Mouse (Mus musculus): ENCODE measurements at regions not wholly inside any gene's neighbourhood (a gene's known extent, or its start where the extent isn't known, plus 50 kb on each side); places are given as distances from the start of the nearest gene placed in this dataset.

DNA sequence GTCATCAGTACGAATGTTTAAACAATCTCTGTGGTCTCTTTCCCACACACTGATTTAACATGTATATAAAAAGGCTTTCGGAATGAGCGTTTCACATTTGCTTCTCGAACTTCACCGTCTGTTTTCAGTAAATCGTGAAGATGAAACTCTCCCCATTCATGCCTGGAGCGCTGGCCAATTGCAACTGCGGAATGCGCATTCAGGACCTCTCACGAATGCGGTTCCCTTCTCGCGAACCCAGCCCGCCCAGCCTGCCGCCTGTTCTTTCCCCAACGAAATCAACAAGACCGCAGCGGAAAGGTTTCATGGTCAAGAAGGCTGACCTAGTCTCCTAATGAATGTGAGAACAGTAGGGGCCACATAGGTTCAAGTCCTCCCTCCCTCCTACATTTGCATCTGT, 204.4 kb downstream of the Msrb3 start:
- H3K79me3 ChIP-seq (ENCODE audit: low read depth): no peaks in the 10 kb centered on the region
- no peaks in the 10 kb centered on the region for H3K36me3 ChIP-seq (ENCODE audit: control insufficient read depth, insufficient read depth)
- H3K4me3 ChIP-seq (ENCODE audit: insufficient read depth, poor library complexity, severe bottlenecking): no peak overlapping the region
- TF ChIP-seq CEBPB (IDR thresholded peaks at IDR 0.05; ENCODE audit: low read depth) (no peak), CTCF (IDR thresholded peaks at IDR 0.05; ENCODE audit: control insufficient read depth, insufficient read depth, insufficient read length) (no peak), USF1 (IDR thresholded peaks at IDR 0.05; ENCODE audit: low read depth) (no peak), MYOG (IDR thresholded peaks at IDR 0.05; ENCODE audit: control insufficient read depth, extremely low read depth, insufficient read length) (no peak), MAX (IDR thresholded peaks at IDR 0.05) (no peak), MYOD1 (IDR thresholded peaks at IDR 0.05; ENCODE audit: control insufficient read depth, insufficient read length, low read depth) (no peak)
- H3K27me3 ChIP-seq (ENCODE audit: control insufficient read depth, insufficient read depth, insufficient read length): no peaks in the 10 kb centered on the region
- H3ac ChIP-seq (ENCODE audit: control insufficient read depth, insufficient read length, low read depth): no peak overlapping the region
- H3K79me2 ChIP-seq (ENCODE audit: control insufficient read depth, insufficient read depth): no peaks in the 10 kb centered on the region

DNA sequence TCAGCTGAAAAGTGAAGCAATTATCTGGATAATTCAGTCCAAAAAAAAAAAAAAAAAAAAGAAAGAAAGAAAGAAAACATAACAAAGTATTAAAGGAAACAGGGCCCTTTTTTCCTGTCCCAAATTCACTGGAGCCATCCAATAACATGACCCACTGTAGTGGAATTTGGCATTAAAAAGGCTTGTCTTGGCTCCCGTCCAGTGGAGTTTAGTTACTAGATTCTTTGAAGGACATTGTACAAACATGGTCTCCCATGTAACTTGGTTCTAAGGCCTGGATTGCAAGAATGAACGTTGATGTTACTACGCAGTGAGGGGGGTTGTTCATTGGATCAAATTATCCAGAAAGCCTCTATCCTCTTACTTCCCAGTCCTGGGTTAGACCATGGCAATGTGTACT, 207.4 kb downstream of the Msrb3 start:
- H3K4me3 ChIP-seq (ENCODE audit: insufficient read depth, poor library complexity, severe bottlenecking): no peak overlapping the region
- TF ChIP-seq CTCF (IDR thresholded peaks at IDR 0.05; ENCODE audit: control insufficient read depth, insufficient read depth, insufficient read length): no peak
- no peak for TF ChIP-seq CEBPB (IDR thresholded peaks at IDR 0.05; ENCODE audit: low read depth)
- no peak for TF ChIP-seq MYOD1 (IDR thresholded peaks at IDR 0.05; ENCODE audit: control insufficient read depth, insufficient read length, low read depth)
- TF ChIP-seq FOSL1 (IDR thresholded peaks at IDR 0.05; ENCODE audit: insufficient read depth, low read length, poor library complexity, severe bottlenecking): no peak
- no peak for TF ChIP-seq MYOG (IDR thresholded peaks at IDR 0.05; ENCODE audit: control insufficient read depth, extremely low read depth, insufficient read length)
- no peak for TF ChIP-seq USF1 (IDR thresholded peaks at IDR 0.05; ENCODE audit: low read depth)
- no peak for TF ChIP-seq MAX (IDR thresholded peaks at IDR 0.05)
- no peak overlapping the region for H3ac ChIP-seq (ENCODE audit: control insufficient read depth, insufficient read length, low read depth)
- H3K79me2 ChIP-seq (ENCODE audit: control insufficient read depth, insufficient read depth): no peaks in the 10 kb centered on the region
- H3K36me3 ChIP-seq (ENCODE audit: control insufficient read depth, insufficient read depth): no peaks in the 10 kb centered on the region
- no peaks in the 10 kb centered on the region for H3K27me3 ChIP-seq (ENCODE audit: control insufficient read depth, insufficient read depth, insufficient read length)
- H3K79me3 ChIP-seq (ENCODE audit: low read depth): no peaks in the 10 kb centered on the region

DNA sequence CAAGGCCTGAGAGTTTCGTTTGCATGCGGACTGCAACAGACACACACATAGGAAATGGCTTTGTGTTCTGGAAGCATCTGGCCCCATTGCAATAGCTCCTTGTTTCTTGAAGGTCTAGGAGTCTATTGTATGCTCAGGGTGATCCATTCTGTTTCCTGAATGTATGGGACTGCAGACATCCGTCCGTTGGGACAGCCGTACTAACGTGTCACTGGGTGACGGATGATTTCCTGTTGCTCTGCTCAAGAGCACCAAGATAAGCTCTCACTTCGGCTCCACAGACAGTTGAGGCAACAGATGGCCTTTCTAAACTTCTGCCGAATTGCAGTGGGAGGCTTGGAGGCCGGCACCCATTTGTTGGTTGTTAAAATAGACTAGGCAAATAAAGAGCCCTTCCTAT, 209.9 kb upstream of the Hmga2 start:
- TF ChIP-seq MYOG (IDR thresholded peaks at IDR 0.05; ENCODE audit: control insufficient read depth, extremely low read depth, insufficient read length): no peak
- TF ChIP-seq MYOD1 (IDR thresholded peaks at IDR 0.05; ENCODE audit: control insufficient read depth, insufficient read length, low read depth): no peak
- no peak for TF ChIP-seq FOSL1 (IDR thresholded peaks at IDR 0.05; ENCODE audit: insufficient read depth, low read length, poor library complexity, severe bottlenecking)
- TF ChIP-seq USF1 (IDR thresholded peaks at IDR 0.05; ENCODE audit: low read depth): no peak
- TF ChIP-seq CTCF (IDR thresholded peaks at IDR 0.05; ENCODE audit: control insufficient read depth, insufficient read depth, insufficient read length): no peak
- no peak for TF ChIP-seq MAX (IDR thresholded peaks at IDR 0.05)
- TF ChIP-seq CEBPB (IDR thresholded peaks at IDR 0.05; ENCODE audit: low read depth): no peak
- H3K79me2 ChIP-seq (ENCODE audit: control insufficient read depth, insufficient read depth): no peaks in the 10 kb centered on the region

DNA sequence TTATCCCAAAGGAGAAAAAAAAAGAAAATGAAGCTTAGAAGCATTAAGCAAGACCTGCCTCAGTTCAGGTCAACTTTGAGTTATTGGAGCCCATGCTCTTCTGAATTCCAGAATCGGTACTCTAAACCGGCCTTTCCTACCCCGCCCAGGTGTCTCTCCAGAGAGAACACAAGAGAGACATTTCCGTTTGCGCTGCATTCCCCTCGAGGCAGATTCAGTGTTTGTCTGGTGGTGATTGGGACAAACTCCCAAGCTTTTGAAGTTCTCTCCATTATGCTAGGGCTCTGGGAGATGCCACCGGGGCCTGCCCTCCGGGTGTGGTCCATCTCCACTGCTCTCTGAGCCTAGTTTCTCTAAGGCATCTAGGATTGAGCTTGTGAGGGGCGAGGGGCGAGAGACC, 205.8 kb upstream of the Hmga2 start:
- H3K27me3 ChIP-seq (ENCODE audit: control insufficient read depth, insufficient read depth, insufficient read length): no peaks in the 10 kb centered on the region
- no peaks in the 10 kb centered on the region for H3K79me2 ChIP-seq (ENCODE audit: control insufficient read depth, insufficient read depth)
- H3ac ChIP-seq (ENCODE audit: control insufficient read depth, insufficient read length, low read depth): no peak overlapping the region
- H3K4me3 ChIP-seq (ENCODE audit: insufficient read depth, poor library complexity, severe bottlenecking): no peak overlapping the region
- TF ChIP-seq USF1 (IDR thresholded peaks at IDR 0.05; ENCODE audit: low read depth) (no peak), MYOG (IDR thresholded peaks at IDR 0.05; ENCODE audit: control insufficient read depth, extremely low read depth, insufficient read length) (no peak), MAX (IDR thresholded peaks at IDR 0.05) (no peak), CTCF (IDR thresholded peaks at IDR 0.05; ENCODE audit: control insufficient read depth, insufficient read depth, insufficient read length) (no peak), MYOD1 (IDR thresholded peaks at IDR 0.05; ENCODE audit: control insufficient read depth, insufficient read length, low read depth) (no peak), FOSL1 (IDR thresholded peaks at IDR 0.05; ENCODE audit: insufficient read depth, low read length, poor library complexity, severe bottlenecking) (no peak), CEBPB (IDR thresholded peaks at IDR 0.05; ENCODE audit: low read depth) (no peak)
- H3K36me3 ChIP-seq (ENCODE audit: control insufficient read depth, insufficient read depth): no peaks in the 10 kb centered on the region
- H3K79me3 ChIP-seq (ENCODE audit: low read depth): no peaks in the 10 kb centered on the region

More for the DNA sequence above, 209.9 kb upstream of the Hmga2 start:
- Histone ChIP-seq H3K27me3 (ENCODE audit: control insufficient read depth, insufficient read depth, insufficient read length) (no peaks in the 10 kb centered on the region), H3ac (ENCODE audit: control insufficient read depth, insufficient read length, low read depth) (no peak overlapping the region), H3K4me3 (ENCODE audit: insufficient read depth, poor library complexity, severe bottlenecking) (no peak overlapping the region), H3K36me3 (ENCODE audit: control insufficient read depth, insufficient read depth) (no peaks in the 10 kb centered on the region), H3K79me3 (ENCODE audit: low read depth) (no peaks in the 10 kb centered on the region)

DNA sequence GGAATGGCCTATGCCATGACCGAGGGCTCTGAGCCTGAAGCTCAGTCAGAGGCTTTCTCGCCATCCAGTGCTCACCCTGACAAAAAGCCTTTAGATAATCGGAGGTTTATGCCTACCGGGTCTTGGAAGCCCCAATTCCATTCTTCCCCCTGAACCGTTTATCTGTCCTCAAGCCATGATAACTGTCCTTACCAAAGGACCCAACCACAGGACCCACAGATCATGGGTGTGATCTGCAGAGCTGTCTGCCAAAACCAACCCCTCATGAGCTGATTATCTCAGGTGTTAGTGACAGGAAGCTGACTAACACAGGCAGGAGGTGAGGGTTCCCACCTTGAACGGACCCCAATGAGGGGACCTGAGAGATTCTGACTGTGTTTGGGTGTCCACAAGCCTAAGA, 203.7 kb upstream of the Hmga2 start:
- no peaks in the 10 kb centered on the region for H3K79me3 ChIP-seq (ENCODE audit: low read depth)
- TF ChIP-seq CTCF (IDR thresholded peaks at IDR 0.05; ENCODE audit: control insufficient read depth, insufficient read depth, insufficient read length): no peak
- TF ChIP-seq MYOG (IDR thresholded peaks at IDR 0.05; ENCODE audit: control insufficient read depth, extremely low read depth, insufficient read length): no peak
- no peak for TF ChIP-seq USF1 (IDR thresholded peaks at IDR 0.05; ENCODE audit: low read depth)
- no peak for TF ChIP-seq MYOD1 (IDR thresholded peaks at IDR 0.05; ENCODE audit: control insufficient read depth, insufficient read length, low read depth)
- TF ChIP-seq FOSL1 (IDR thresholded peaks at IDR 0.05; ENCODE audit: insufficient read depth, low read length, poor library complexity, severe bottlenecking): no peak
- TF ChIP-seq CEBPB (IDR thresholded peaks at IDR 0.05; ENCODE audit: low read depth): no peak
- no peak for TF ChIP-seq MAX (IDR thresholded peaks at IDR 0.05)
- no peaks in the 10 kb centered on the region for H3K36me3 ChIP-seq (ENCODE audit: control insufficient read depth, insufficient read depth)
- no peak overlapping the region for H3ac ChIP-seq (ENCODE audit: control insufficient read depth, insufficient read length, low read depth)
- no peak overlapping the region for H3K4me3 ChIP-seq (ENCODE audit: insufficient read depth, poor library complexity, severe bottlenecking)
- H3K27me3 ChIP-seq (ENCODE audit: control insufficient read depth, insufficient read depth, insufficient read length): no peaks in the 10 kb centered on the region
- no peaks in the 10 kb centered on the region for H3K79me2 ChIP-seq (ENCODE audit: control insufficient read depth, insufficient read depth)

DNA sequence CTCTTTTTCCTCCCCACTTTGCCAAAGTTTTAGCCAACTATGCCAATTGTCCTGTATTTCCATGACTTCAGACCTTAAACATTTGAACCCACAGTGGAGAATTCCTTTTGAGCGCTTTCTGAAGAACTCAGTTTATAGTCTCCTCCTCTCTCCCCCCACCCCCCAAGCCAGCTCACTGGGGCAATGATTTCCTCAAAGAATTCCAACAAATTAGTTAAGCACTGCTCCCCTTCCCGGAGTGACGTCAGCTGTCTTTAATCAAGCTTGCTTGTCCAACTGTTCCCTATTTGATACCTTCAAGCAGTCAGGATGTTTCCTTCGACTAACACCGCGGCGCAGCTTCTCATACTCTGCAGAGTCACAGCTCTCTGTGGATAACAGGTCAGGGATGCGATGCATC, 202.0 kb upstream of the Hmga2 start:
- Histone ChIP-seq H3K79me3 (ENCODE audit: low read depth) (no peaks in the 10 kb centered on the region), H3K4me3 (ENCODE audit: insufficient read depth, poor library complexity, severe bottlenecking) (no peak overlapping the region), H3K36me3 (ENCODE audit: control insufficient read depth, insufficient read depth) (no peaks in the 10 kb centered on the region), H3K79me2 (ENCODE audit: control insufficient read depth, insufficient read depth) (no peaks in the 10 kb centered on the region), H3K27me3 (ENCODE audit: control insufficient read depth, insufficient read depth, insufficient read length) (no peaks in the 10 kb centered on the region), H3ac (ENCODE audit: control insufficient read depth, insufficient read length, low read depth) (no peak overlapping the region)
- TF ChIP-seq MAX (IDR thresholded peaks at IDR 0.05) (no peak), FOSL1 (IDR thresholded peaks at IDR 0.05; ENCODE audit: insufficient read depth, low read length, poor library complexity, severe bottlenecking) (no peak), CEBPB (IDR thresholded peaks at IDR 0.05; ENCODE audit: low read depth) (no peak), MYOD1 (IDR thresholded peaks at IDR 0.05; ENCODE audit: control insufficient read depth, insufficient read length, low read depth) (no peak), CTCF (IDR thresholded peaks at IDR 0.05; ENCODE audit: control insufficient read depth, insufficient read depth, insufficient read length) (no peak), USF1 (IDR thresholded peaks at IDR 0.05; ENCODE audit: low read depth) (no peak), MYOG (IDR thresholded peaks at IDR 0.05; ENCODE audit: control insufficient read depth, extremely low read depth, insufficient read length) (no peak)
